Mouse (Mus musculus) adrenal gland, postnatal 10 days (tissue): ENCODE data around the gene Batf3. TPM values are rescaled to one million over a fixed set of nuclear protein-coding genes. Genes with fewer than 3 reads are reported as not detected.

Experiments
- DNase-seq: peaks from one replicate; pipeline ENCODE4 v3.0.0; 2021; ENCODE audit warnings: mixed read lengths
- total RNA-seq, 2 experiments: library from RNA; stranded (reverse); gene quantifications; 2 replicates each; pipeline ENCODE4 v1.2.3; 2021

Batf3 gene
- total RNA-seq, 2 experiments from 2014 or later, result 1.6 to 1.8 TPM

DNA sequence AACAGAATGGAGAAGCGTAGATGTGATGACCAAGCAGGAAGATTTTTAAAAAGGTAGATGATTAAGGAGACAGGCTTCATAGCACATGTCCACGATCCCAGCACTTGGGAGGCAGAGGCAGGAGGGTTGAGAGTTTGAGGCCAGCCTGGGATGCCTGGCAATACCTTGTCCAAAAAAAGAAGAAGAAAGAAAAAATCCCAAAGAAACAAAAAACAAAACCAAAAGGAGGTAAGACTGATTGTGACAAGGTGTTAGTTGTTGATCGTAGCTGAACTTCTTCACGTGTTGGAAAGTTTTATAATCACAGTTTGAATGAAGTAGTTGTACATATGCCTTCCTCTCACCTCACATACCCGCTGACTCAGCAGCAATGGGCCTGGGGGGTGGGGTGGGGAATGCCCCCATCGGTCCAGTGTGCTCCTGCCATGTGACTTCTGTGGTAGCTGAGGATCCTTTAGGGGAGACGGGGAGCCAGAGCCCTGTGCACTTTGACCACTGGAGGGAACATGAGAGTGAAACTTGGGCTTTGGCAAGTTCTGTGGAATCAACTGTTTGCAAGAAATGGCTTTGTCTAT, 11.3 kb upstream of the Batf3 start:
- DNase-seq, result no peak

DNA sequence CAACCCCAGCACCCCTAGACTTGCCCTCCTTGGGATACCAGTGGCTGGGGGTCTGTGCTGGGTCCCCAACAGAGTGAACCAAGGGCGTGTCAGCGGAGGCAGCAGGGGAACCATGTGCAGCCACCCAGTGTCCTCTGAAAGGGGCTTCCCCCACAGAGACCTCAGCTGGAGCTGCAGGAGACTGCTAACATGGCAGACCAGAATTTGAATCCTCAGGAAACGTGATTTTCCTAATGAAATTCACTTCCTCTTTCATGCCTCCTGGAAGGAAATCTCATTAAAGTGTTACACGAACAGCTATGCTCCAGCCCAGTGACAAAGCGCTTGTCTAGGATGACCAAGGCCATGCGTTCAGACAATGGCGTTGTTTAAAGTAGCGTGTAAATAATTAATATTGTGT, 10.7 kb upstream of the Batf3 start:
- DNase-seq, result no peak

DNA sequence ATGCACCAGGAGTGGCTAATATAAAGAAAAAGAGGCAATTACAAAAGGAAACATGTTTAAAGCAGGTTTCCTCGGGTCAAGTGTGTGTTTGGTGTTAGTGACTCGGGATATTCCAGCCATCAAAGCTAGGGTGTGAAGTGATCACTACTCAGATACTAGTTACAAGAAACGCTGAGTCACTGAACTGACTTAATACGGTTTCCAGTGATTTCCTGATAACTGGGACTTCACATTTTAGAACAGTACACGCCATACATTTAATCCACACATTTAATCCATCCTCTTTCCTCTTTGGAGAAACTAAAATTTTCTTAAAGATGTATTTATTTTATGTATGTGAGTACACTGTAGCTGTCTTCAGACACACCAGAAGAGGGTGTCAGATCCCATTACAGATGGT, 9.7 kb upstream of the Batf3 start:
- DNase-seq, result no peak

DNA sequence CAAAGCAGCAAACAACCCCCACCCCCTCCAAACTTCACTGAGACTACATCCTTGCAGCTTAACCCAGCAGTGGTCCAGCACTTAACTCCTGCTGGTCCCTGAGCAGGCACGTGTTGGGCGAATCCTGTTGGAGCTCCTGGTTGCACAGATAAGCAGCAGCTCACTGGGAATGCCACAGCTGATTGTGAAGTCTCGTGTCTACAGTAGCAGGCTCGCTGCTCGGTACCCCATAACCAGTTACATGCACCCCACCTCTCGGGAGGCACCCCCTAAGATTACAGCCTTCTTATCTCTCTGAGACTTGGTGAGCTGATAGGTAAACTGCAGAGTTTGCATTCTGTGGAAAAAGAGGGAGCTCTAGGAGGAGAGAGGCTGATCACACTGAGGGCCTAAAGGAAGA, 8.3 kb upstream of the Batf3 start:
- no peak for DNase-seq

DNA sequence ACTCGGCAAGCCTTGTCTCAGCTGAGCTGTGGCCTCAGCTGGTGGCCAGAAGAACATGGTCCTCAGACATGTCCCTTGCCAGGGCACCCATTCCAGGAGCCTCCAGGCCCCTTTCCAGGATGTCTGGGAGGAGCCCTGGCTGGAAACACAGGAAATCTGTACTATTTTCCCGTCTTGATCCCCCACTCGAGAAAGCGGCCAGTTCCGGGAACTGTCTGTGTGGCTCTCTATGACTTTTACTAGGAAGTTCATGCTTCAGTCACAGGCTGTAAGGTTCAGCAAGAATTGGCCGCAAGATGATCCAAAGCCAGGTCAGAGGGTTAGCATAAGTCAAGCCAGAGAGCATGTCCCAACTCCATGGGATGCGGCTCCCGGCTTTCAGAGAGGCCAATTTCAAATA, 5.6 kb upstream of the Batf3 start:
- no peak for DNase-seq

DNA sequence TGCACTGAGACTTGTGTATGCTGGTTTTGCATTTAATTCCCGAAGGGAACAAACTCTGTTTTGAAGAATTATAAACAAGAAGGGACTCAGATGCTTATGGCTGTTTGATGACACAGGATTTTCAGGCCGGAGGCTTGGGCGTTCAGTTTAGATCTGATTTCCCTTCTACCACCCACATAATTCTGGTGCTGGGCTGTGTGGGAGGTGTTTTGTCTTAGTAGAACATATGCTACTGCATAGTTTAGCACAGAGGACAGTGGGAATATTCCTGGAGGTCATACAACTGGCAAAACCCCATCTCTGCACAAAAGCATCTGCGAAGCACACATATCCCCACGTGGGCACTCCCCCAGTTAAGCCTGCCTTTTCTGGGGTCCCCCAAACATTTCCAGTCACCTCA, 4.1 kb upstream of the Batf3 start:
- no peak for DNase-seq

DNA sequence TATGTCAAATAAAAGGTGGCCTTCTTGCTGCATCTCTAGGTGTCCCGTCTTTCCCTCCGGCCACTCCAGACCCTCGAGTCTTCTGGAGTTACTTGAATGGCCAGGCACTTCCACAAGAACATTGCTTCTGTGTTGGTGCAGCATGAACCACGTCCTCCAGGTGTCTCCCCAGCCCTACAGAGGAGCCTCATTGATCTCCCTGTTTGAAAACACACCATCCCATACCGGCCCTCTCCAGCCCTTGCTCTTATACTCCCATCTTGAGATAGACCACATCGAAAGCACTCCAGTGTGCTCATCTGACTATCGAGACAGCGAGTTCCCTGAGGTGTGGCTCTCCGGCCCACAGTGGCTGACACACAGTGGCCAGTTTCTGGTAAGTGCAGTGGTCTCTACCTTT, 2.6 kb upstream of the Batf3 start:
- DNase-seq, result no peak

DNA sequence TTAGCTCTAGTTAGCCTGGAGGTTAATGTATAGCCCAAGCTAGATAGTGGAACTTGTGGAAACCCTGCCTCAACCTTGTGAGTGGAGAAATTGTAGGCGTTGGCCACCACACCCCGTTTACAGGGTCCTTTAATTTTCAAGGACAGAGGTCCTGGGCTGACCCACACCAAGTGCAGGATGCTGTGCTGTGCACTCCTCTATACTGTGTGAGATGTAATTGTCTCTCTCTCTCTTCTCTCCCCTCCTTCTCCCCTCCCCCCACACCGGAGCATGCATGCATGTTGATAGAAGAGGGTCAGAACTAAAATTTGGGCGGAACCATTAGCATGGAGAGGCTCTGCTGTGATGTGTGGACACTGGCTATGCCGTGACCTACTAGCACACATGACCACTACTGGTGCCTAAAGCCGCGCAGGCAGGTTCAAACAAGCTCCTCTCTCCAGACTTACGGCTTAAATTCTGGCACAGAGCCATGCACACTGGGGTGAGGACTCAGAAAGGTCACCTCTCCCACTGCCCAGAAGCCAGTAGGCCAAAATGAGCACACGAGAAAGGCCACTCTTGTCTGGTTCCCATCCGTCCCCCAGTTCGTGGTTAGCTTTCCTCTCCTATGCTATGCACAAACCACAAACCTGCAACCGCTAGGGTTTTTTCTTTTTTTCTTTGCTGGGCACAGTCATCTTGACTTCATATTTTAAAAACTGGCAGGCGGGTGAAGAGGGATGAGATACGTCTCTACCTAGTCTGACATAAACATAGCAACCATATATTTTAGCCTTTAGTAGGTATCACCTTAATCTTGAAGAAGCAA, 571 bp upstream of the Batf3 start:
- DNase-seq, result no peak

DNA sequence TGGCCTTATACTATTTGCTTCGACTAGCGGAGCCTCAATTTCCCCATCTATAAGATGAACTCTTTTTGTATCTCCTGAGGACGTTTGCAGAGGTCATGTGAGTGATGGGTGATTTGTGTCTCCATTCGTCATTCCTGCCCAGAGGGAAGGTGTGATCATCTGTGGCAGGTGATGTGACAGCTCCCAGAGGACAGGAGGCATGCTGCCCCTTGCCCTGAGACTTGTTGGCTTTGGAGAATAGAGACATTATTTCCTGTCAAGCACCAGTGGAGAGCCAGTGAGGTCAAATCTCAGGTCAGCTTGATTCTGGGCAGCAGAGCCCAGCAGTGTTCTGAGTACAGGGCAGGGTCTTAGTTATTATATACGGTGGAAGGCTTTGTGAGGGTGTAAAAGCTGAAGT, 1.5 kb downstream of the Batf3 start:
- DNase-seq, result no peak

DNA sequence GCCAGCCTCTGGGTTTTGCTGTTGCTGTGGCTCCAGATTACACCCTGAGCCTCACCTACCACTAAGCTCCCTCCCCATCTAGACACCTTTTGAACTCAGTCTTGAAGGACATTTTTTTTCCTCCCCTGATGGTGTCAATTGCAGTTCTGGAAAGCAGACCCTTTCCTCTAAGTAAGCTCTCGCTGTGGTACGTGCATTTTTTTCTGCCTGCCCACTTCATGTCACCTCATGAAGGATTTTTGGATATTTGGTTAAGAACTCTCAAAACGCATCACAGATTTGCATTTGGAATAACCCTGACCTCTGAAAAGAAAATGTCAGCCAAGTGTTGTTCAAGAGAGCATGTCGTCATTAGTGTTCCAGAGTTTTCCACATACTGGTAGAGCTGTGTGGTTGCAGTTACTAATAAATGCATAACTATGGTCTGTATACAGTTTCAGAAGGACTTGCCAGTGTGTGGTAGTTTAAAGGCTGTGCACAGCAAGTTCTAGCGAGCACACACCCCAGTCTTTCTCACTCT, 2.2 kb downstream of the Batf3 start:
- no peak for DNase-seq

DNA sequence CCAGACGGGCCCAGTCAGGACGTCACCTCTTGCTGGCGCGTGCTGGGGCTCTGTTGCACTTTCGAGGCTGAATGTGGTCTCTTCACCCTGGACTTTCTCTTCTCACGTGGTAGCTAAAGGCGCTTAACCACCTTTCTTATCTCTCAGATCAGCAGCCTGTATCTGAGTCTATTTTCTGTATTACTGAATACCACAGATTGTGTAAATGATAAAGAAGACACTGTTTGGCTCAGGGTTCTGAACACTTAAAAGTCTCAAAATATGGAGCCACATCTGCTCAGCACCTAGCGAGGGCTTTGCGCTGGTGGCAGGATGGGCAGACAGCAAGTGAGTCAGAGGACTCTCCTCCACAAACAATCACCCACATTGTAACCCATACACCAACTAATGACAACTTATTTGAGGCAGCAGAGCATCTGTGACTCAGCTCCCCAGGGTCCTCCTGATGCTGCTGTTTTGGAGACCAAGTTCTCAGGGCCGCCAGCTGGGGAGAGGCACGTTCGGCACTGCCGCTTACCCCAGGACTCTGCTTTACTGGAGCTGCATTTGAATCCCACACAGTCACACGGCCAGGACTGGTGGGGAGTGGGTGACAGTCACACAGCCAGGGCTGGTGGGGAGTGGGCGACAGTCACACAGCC, 5.2 kb downstream of the Batf3 start:
- DNase-seq, result no peak

DNA sequence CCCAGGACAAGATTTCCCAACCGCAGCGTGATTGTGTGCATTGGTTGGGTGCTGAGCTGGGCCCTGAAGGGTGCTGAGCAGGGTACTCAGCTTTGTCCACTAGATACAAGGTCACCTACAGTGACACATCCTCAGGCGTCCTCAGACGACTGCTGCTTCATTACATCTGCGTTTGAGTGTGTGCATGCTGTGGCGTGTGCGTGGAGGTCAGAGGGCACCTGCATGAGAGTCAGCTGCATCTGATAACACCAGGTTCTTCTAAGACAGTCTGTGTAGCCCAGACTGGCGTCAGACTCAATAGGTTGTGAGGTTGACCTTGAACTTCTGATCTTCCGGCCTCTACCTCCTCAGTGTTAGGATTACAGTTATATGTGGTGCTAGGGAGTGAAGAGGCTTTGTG, 7.6 kb downstream of the Batf3 start:
- DNase-seq, result no peak

DNA sequence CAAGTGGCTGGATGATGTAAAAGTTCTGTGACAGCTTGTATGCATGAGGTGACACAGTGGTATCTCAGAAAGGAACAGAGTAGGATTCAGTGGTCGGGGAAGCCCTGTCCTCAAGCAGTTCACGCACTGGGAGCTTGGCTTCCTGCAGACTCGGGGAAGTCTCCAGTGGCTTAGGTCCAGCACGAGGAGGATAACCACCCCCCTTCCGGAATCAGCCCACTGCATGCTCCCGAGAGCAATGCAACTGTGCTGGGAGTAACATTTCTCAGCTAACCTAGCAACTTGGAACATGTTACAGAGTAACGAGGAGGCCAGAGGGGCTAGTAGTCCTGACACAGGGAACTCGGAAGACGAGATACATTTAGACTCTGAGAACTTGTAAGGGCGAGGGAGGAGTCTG, 9.7 kb downstream of the Batf3 start:
- DNase-seq, result no peak

DNA sequence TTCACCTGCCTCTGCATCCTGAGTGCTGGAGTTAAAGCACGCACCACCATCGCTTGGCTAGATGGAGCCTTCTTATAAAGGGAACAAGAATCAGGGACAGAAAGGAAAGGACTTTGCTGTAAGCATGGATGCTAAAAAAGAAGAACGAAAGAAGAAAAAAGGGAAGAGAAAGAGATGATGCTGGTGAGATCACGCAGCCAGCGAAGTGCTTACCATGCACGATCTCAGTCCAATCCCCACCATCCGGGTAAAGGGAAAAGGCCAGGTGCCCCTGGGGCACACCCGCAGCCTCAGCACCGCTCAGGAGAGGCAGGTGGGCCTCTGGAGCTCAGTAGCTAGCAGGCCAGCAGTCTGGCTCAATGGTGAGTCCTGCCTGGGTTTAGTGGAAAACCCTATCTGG, 12.3 kb downstream of the Batf3 start:
- DNase-seq, result no peak

DNA sequence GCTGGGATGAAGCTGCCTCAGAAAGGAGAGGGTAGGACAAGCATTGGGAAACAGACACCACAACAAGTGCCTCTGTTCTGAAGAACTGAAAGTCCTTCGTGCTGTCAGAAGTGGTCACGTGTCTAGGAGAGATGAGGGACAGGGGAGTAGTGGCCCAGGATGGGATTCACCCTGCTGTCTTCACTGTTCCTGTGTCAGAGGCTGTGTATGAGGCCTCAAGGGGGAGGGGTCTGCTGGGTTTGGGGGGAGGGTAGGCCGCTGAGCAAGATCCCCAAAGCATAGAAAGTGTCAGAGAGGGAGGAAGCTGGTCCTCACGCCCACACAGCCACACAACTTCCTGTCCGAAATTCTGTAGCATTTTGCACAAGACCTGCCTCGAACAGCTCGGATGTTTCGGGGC, 13.5 kb downstream of the Batf3 start:
- no peak for DNase-seq

DNA sequence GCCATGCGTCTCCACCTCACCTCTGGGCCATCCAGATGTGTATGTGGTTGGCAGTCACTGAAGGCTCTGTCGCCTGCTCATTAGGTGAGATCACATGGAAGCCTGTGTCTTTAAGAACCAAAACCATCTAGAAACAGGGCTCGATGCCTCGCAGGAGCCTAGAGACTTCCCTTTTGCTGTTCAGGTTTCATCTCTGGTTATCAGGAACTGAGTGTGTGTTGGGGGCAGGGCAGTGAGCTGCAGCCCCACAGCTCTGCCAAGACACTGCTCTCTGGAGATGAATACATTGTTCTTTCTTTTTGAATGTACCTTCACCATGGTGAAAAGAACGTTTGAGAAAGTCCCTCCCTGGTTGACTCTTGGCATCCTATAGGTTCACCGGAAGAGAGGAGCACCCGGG, 17.2 kb downstream of the Batf3 start:
- no peak for DNase-seq

DNA sequence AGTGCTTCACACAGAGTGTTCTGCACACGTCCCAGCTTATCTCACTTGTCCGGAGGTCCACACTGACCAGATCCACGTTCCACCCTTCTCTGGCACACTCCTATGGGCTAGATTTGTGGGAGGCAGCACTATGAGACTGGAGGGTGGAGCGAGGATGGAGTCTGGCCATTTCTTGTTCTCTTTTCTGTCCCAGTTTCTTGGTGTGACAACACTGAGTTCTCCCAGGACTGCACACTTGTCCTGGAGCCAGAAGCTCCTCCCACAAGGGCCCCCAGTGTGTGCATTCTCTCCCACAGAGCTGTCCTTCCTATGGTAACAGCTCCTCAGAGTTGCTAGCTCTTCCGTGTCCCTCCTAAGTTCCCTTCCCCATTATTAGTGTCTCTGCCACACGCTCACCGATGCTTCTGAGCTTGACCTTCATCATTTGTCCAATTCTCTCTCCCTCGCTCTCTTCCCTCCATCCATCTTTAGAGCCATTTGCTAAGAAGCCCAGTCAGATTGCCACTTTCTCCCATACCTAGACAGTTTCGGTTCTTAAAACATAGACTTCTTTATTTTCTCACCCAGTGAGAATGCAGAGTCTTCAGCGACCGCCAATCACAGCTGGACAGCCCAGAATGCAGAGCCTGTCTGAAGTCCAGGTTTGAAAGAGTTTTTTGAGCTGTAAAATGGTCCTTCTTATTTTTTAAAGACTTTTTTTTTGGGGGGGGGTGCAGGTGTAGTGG, 18.0 kb downstream of the Batf3 start:
- peak; percentile 10 for DNase-seq

DNA sequence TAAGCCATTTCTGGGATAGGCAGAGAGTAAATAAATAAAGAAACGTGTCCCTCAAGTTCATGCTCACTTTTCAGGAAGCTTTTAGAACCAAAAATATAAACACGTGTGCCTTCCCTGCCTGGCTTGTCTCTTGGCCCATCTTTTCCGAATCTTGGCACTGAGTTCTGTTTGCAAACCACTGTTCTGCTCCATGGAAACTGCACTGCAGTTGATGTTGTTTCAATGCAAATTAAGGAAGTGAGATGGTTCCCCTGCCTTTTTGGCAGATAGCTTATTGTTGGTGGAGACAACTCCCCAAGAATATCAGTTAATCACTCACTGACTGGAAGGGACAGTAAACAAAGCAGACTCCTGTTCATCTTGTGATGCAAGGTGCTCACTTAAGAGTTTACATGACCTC, 25.1 kb downstream of the Batf3 start:
- DNase-seq, result no peak

DNA sequence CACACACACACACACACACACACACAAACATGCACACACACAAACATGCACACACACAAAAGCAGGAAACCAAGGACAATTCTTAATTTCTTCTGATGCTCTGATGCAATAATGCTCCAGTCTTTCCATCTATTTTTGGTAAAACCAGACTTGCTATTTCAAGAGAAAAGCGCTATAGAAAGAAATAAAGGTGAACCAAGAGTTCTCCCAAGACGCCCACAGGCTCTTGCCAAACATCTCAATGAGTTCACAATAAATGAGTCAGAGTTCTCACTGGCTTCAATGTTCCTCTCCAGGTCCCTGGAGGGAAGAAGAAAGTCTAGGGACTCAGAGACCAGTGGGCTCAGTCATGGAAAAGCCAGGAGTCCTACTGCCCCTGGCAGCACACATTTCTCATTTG, 26.0 kb downstream of the Batf3 start:
- DNase-seq, result no peak

DNA sequence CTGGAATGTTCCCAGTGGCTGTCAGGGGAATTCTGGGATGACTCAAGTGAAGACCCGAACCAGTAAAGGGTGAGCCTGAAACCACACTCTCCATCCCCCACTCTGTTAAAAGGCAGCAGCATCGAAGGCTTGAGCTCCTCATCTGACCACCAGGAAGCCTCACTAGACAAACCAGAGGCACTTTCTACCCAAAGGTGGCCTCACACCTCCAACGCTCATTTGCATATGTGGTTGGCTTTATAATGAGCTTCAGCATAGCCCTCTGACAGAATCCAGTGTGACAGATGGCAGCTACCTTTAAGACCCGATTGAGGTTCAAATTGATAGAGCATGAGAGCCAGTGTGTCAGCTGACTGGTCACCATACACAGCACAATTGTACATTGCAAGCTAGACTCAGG, 26.6 kb downstream of the Batf3 start:
- no peak for DNase-seq

DNA sequence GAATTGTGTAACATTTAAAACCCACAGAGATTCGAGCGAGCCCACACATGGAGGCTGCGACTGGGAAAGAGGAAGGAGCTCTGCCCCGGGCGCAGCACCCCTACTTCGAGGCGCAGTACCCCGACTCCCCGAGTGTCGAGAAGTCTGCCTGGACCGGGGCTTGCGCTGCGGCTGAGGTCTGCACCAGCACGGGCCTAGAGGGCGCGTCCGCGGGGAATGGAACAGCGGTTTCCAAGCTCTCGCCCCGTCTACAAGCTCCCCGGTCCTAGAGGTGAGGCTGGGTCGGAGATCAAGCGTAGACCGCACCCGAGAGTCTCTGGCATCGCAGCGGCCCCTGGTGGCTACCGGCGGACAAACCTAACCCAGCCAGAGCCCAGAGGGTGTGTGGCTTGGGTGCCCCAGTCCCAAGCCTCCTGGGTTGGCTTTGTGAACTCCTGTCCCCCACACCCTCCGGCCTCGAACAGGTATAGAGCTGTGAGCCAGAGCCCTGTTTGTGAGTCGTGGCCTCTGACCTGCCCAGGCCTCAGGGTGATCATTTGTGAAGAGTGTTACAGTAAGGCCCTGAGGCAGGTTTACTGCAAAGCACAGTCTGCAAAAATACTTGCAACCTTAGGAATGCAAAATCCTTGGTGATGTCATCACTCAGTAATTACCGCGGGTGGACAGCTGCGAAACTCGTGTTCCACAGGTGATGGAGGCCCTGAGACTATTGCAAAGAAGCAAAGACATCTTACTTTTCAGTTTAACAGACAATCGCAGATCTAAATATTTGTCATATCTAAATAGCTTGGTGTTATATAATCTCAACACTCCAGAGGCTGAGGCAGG, 28.4 kb downstream of the Batf3 start:
- peak; percentile 83 for DNase-seq

DNA sequence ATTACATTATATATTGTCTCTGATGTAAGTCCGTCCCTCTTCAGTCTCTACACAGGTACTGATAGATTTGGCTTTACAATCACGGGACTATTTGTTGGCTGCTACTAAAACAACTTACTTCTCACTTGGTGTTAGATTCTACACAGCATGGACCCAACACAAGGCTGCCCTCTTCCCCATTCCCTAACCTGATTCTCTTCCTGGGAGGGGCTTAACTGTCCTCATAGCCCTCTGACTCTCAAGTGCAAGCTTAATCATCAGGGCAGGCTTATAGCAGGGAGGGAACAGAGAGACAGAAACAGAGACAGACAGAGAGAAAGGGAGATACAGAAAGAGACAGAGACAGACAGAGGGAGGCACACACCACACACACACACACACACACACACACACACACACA, 34.0 kb downstream of the Batf3 start:
- DNase-seq, result no peak
